Mouse (Mus musculus): Measurements from ENCODE around the gene Ubr7. TPM values are rescaled to one million over a fixed set of nuclear protein-coding genes. Genes with fewer than 3 reads are reported as not detected.
A peak's percentile ranks its signal among the peaks of the same experiment; 100 is the strongest.

The Ubr7 gene
- total RNA-seq, 1 experiment, result 87.5 TPM

DNA sequence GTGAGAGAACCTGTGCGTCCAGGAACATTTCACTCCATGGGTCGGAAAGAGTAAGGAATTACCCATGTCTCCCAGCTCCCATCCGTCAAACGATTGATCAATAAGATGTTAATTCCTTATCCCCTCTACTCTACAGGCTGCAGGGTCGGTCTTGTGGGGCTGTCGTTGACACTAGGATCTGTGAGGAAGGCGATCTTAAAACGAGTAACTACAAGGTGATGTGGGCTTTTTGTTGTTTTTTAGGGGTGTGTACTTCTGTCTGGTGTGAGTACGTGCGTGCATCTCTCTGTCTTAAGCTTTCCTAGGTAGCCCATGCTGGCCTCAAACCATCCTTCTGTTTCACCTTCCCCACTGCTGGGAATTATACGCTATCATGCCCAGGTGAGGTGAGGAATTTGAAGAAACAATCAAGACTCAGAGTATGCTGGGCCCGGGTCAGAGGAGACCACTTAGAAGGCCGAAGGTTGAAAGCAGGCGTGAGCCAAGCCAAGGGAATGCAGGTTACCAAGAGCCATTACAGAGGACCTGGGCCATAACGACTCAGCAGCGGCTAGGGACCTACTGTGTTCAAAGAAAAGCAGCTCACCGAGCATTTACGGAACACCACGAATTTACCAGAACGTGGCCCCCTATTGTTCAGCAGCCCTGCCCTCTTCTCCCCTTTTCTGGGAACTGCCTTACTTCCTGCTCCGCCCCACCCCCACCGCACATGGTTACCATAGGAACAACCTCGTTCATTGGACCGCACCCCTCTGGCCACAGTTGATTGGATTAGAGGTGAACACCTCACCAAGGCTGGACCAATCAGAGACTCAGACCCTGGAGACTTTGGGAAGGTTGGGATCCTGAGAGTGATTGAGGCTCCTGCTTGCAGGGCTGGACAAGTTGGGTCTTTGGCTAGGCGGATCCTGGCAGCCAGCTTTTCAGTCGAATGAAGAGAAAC is 27.6 kb upstream of the Ubr7 start:
- in situ Hi-C loops (cut with MboI; ENCODE audit: low sequenced_read_pairs in 2 of 2, unreplicated experiment in 2 of 2), result loop anchor here (10.0 to 25.0 kb wide), 2 partner anchors 218 to 225 kb away; no protein-coding TSS in a partner anchor
- DNase-seq (ENCODE audit: low read depth, low spot score), result peak; percentile 99
- Histone ChIP-seq H3K36me3 (ENCODE audit: control insufficient read depth, insufficient read depth, low read length, poor library complexity, severe bottlenecking) (no peaks in the 10 kb centered on the region; the same call in 1 of the 2 replicates), H3K9ac (ENCODE audit: insufficient read depth, low read depth, low read length, poor library complexity, severe bottlenecking) (peak overlapping the region; percentile 66), H3K4me1 (ENCODE audit: control insufficient read depth in 2 of 2, insufficient read depth in 2 of 2, low read length in 2 of 2, poor library complexity in 1 of 2) (peaks cover 14 to 22% of the 10 kb centered on the region in 2 experiments), H3K27ac (ENCODE audit: insufficient read depth, low read depth, low read length, poor library complexity, severe bottlenecking) (peak overlapping the region; percentile 98), H3K9me3 (ENCODE audit: control insufficient read depth, insufficient read depth, low read depth, low read length) (no peaks in the 10 kb centered on the region), H3K4me3 (ENCODE audit: insufficient read depth in 1 of 2, low read depth in 1 of 2, low read length in 2 of 2, poor library complexity in 1 of 2, severe bottlenecking in 1 of 2) (peak overlapping the region; percentile 38 to 41)
- TF ChIP-seq ZC3H11A (IDR thresholded peaks at IDR 0.05; ENCODE audit: borderline replicate concordance, low read depth, low read length) (no peak), CHD2 (IDR thresholded peaks at IDR 0.05; ENCODE audit: low read depth, low read length) (peak; percentile 38; the same call in 1 of the 2 replicates)

- Histone ChIP-seq H3K9me3 (ENCODE audit: control insufficient read depth, insufficient read depth, low read depth, low read length) (no peaks in the 10 kb centered on the region), H3K9ac (ENCODE audit: insufficient read depth, low read depth, low read length, poor library complexity, severe bottlenecking) (peak overlapping the region; percentile 14; the same call in 1 of the 2 replicates), H3K36me3 (ENCODE audit: control insufficient read depth, insufficient read depth, low read length, poor library complexity, severe bottlenecking) (no peaks in the 10 kb centered on the region; the same call in 1 of the 2 replicates), H3K27ac (ENCODE audit: insufficient read depth, low read depth, low read length, poor library complexity, severe bottlenecking) (peak overlapping the region; percentile 94), H3K4me3 (ENCODE audit: insufficient read depth in 1 of 2, low read depth in 1 of 2, low read length in 2 of 2, poor library complexity in 1 of 2, severe bottlenecking in 1 of 2) (peak overlapping the region in 1 of 2 experiments; percentile 41; a peak in 2 of 4 replicates), H3K4me1 (ENCODE audit: control insufficient read depth in 2 of 2, insufficient read depth in 2 of 2, low read length in 2 of 2, poor library complexity in 1 of 2) (peaks cover 12 to 14% of the 10 kb centered on the region in 2 experiments)
- TF ChIP-seq ZC3H11A (IDR thresholded peaks at IDR 0.05; ENCODE audit: borderline replicate concordance, low read depth, low read length) (no peak), CHD2 (IDR thresholded peaks at IDR 0.05; ENCODE audit: low read depth, low read length) (no peak), ZNF384 (IDR thresholded peaks at IDR 0.05; ENCODE audit: low read depth, low read length) (no peak), MAFK (IDR thresholded peaks at IDR 0.05; ENCODE audit: insufficient read depth, low read depth, low read length) (peak; percentile 67)
- in situ Hi-C loops (cut with MboI; ENCODE audit: low sequenced_read_pairs in 2 of 2, unreplicated experiment in 2 of 2), result loop anchor here in 1 of 2 experiments (25.0 kb wide), 1 partner anchor 219 kb away; no protein-coding TSS in a partner anchor
- DNase-seq (ENCODE audit: low read depth, low spot score), result no peak
Measured at GRCm38 (mm10) chr12:102730798-102731619, 26.8 kb upstream of the Ubr7 start.

- no peak overlapping the region for H3K27ac ChIP-seq (ENCODE audit: insufficient read depth, low read depth, low read length, poor library complexity, severe bottlenecking)
- no peaks in the 10 kb centered on the region for H3K9me3 ChIP-seq (ENCODE audit: control insufficient read depth, insufficient read depth, low read depth, low read length)
- TF ChIP-seq ZC3H11A (IDR thresholded peaks at IDR 0.05; ENCODE audit: borderline replicate concordance, low read depth, low read length) (peak; percentile 67; the same call in 1 of the 2 replicates), HCFC1 (IDR thresholded peaks at IDR 0.05; ENCODE audit: borderline replicate concordance, insufficient read depth, low read length) (no peak)
- H3K4me3 ChIP-seq (ENCODE audit: insufficient read depth in 1 of 2, low read depth in 1 of 2, low read length in 2 of 2, poor library complexity in 1 of 2, severe bottlenecking in 1 of 2), result no peak overlapping the region
- peak; percentile 79 for DNase-seq (ENCODE audit: low read depth, low spot score)
- H3K4me1 ChIP-seq (ENCODE audit: control insufficient read depth in 2 of 2, insufficient read depth in 2 of 2, low read length in 2 of 2, poor library complexity in 1 of 2), result peaks cover 10 to 12% of the 10 kb centered on the region in 2 experiments; a peak in 3 of 4 replicates
- in situ Hi-C loops (cut with MboI; ENCODE audit: low sequenced_read_pairs in 2 of 2, unreplicated experiment in 2 of 2), result loop anchor here in 1 of 2 experiments (25.0 kb wide), 1 partner anchor 221 kb away; no protein-coding TSS in a partner anchor
- H3K9ac ChIP-seq (ENCODE audit: insufficient read depth, low read depth, low read length, poor library complexity, severe bottlenecking), result no peak overlapping the region
- no peaks in the 10 kb centered on the region; the same call in 1 of the 2 replicates for H3K36me3 ChIP-seq (ENCODE audit: control insufficient read depth, insufficient read depth, low read length, poor library complexity, severe bottlenecking)
Measured at GRCm38 (mm10) chr12:102733381-102733780, 24.4 kb upstream of the Ubr7 start.

- H3K36me3 ChIP-seq (ENCODE audit: control insufficient read depth, insufficient read depth, low read length, poor library complexity, severe bottlenecking), result no peaks in the 10 kb centered on the region; the same call in 1 of the 2 replicates
- H3K4me1 ChIP-seq (ENCODE audit: control insufficient read depth in 2 of 2, insufficient read depth in 2 of 2, low read length in 2 of 2, poor library complexity in 1 of 2), result no peaks in the 10 kb centered on the region; a peak in 1 of 4 replicates
- no peak for TF ChIP-seq MAFK (IDR thresholded peaks at IDR 0.05; ENCODE audit: insufficient read depth, low read depth, low read length)
- no peak for TF ChIP-seq HCFC1 (IDR thresholded peaks at IDR 0.05; ENCODE audit: borderline replicate concordance, insufficient read depth, low read length)
- no peak for TF ChIP-seq ZC3H11A (IDR thresholded peaks at IDR 0.05; ENCODE audit: borderline replicate concordance, low read depth, low read length)
- TF ChIP-seq CHD2 (IDR thresholded peaks at IDR 0.05; ENCODE audit: low read depth, low read length), result no peak
- TF ChIP-seq ZNF384 (IDR thresholded peaks at IDR 0.05; ENCODE audit: low read depth, low read length), result no peak
- H3K4me3 ChIP-seq (ENCODE audit: insufficient read depth in 1 of 2, low read depth in 1 of 2, low read length in 2 of 2, poor library complexity in 1 of 2, severe bottlenecking in 1 of 2), result no peak overlapping the region
- H3K9me3 ChIP-seq (ENCODE audit: control insufficient read depth, insufficient read depth, low read depth, low read length), result no peaks in the 10 kb centered on the region
- in situ Hi-C loops (cut with MboI; ENCODE audit: low sequenced_read_pairs in 2 of 2, unreplicated experiment in 2 of 2), result loop anchor here in 1 of 2 experiments (25.0 kb wide), 1 partner anchor 227 kb away; no protein-coding TSS in a partner anchor
- H3K9ac ChIP-seq (ENCODE audit: insufficient read depth, low read depth, low read length, poor library complexity, severe bottlenecking), result no peak overlapping the region
- no peak overlapping the region for H3K27ac ChIP-seq (ENCODE audit: insufficient read depth, low read depth, low read length, poor library complexity, severe bottlenecking)
- no peak for DNase-seq (ENCODE audit: low read depth, low spot score)
Measured at GRCm38 (mm10) chr12:102739096-102739495, 18.7 kb upstream of the Ubr7 start.
